Mouse (Mus musculus): ENCODE measurements at regions not wholly inside any gene's neighbourhood (a gene's known extent, or its start where the extent isn't known, plus 50 kb on each side); places are given as distances from the start of the nearest gene placed in this dataset.

- DNase-seq (ENCODE audit: low read depth, low spot score), result no peak
These were observed 558.9 kb downstream of the Efnb2 start for GRCm38 (mm10) chr8:8102010-8102727.

- DNase-seq (ENCODE audit: low read depth, low spot score), result no peak
These were observed 568.5 kb downstream of the Efnb2 start for GRCm38 (mm10) chr8:8092551-8092950.

DNA sequence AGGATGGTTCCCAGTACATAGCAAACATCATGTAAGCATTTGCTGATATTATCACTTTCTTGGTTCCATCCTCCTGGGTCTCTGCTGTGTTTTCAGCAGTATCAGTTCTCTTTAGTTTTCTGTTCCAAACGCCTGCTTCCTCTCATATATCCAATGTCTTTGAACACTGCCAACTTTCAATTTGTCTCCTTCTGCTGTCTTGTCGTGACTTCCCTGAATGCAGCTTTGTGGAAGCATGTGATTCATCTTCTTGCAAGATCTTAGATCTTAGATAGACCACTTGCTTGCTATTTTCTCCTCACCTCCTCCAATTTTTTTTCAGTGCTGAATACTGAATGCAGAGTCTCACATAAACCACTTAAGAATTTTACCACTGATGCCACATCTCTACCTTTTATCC is 576.4 kb downstream of the Efnb2 start:
- no peak for DNase-seq (ENCODE audit: low read depth, low spot score)

DNA sequence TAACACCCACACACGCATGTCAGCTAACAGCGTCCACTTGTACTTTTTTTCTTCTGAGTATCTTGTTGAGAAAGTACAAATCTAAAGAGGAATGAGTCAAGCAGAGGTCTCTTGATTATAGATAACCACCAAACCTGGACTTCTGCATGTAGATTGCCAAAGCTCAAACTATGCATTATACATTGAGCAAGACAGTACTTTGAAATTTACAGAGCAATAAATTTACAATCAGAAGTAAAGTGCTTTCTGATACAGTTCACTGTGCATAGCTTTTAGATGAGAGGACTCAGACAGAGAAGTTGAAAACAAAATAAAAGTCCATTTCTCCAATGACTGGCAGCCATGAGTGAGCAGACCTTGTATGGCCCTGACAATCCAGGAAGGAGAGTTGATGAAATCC is 597.0 kb downstream of the Efnb2 start:
- no peak for DNase-seq (ENCODE audit: low read depth, low spot score)

DNA sequence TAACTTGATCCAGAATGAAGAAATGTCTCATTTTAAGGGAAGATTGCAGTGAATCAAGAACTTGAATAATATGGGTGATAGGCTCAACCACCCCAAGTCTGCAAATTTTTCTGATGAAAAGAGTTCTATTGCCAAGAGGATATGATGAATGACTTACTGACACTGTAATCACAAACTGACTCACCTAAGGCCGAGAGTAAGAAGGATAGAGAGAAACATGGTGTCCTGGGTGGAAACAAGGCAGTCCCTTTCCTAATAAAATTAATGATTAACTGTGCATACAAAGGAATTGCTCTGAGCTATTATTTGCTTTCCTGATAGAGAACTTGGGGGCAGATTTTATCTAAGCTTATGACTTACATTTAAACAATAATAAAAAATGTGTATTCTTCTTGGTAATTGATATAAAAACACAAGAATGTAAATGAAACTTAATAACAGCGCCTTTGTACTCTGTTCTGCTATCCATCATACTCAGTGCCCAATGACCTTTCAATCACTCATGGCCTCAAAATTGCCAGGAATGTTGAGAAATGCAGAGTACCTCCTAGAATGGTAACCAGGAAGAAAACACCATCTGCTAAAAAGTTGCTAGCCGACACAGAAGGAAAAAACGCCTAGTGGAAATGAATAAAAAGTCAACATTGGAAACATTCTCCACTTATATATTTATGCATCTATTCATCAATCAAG is 606.7 kb downstream of the Efnb2 start:
- DNase-seq (ENCODE audit: low read depth, low spot score), result no peak

GRCm38 (mm10) chr8:8051186-8051585 is 609.9 kb downstream of the Efnb2 start:
- DNase-seq (ENCODE audit: low read depth, low spot score), result no peak

GRCm38 (mm10) chr8:8050778-8051177 is 610.3 kb downstream of the Efnb2 start:
- DNase-seq (ENCODE audit: low read depth, low spot score), result no peak

DNA sequence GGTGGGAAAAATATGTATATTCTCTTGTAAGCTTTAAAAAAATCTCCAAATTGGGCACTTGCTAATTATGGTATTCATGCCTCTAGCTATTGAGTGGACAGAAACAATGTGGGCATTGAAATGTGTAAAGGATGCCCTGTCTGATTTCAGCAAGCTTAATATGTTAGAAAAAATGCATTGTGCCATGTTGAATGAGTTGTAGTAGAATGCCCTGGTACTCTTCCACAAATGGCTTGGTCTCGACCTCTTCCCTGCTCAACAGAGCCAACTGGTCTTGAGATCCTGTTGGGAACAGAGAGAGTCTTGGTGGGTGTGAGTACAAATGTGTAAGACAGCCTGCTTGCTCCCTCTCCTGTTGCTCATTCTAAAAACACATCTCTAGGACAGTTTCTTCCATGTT is 616.1 kb downstream of the Efnb2 start:
- DNase-seq (ENCODE audit: low read depth, low spot score), result no peak

DNA sequence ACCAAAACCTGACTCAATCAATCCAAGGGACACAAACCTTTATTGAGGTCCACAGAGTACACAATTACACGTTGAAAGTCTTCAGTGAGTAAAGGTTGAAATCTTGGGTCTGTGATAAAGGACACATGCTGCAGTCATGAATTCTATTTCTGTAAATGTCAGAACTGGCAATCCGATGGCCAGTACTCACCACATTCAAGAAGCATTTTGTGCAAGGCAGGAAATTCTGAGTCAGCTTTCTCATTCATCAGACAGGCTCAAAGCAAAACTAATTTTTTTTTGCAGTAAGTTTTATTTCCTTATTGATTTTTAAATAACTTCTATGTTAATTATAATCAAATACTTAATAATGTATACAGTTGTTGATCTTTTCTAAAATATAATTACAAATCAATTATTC is 616.7 kb downstream of the Efnb2 start:
- DNase-seq (ENCODE audit: low read depth, low spot score), result no peak

DNA sequence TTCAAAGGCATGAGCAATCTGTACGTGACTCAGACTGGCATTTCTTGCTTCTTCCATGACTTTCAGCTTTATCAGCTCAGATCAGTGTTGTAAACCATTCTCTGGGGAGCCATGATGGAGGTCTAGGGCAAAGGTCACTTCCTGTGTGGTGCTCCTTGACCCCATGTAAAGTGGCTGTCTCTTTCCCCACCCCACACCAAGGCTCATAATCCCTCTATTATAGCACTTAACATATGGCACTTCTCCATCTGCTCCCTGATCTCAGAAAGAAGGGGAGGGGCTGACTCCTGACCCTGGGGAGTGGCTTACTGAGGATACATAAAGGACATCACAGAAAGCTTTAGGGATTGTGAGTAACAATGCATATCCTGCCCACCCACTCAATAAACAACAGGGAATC is 623.1 kb downstream of the Efnb2 start:
- DNase-seq (ENCODE audit: low read depth, low spot score), result no peak

DNA sequence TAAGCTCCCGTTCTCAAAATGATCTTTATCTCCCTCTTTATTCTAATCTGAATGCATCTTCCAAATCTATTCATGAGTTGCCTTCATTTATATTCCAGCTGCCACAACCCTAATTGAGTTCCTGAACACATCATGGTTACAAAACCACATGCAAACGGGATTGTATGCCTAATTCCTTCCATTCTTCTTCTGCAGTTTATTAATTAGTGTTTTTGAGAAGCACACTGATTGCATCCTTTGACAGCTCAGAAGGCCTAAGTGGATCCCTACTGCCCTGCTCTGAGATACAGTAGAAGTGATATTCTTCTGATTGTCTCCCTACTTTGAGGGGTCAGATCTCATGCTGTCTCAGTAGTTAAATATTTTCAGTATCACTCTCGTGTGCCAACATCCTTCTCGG is 649.9 kb downstream of the Efnb2 start:
- no peak for DNase-seq (ENCODE audit: low read depth, low spot score)

DNA sequence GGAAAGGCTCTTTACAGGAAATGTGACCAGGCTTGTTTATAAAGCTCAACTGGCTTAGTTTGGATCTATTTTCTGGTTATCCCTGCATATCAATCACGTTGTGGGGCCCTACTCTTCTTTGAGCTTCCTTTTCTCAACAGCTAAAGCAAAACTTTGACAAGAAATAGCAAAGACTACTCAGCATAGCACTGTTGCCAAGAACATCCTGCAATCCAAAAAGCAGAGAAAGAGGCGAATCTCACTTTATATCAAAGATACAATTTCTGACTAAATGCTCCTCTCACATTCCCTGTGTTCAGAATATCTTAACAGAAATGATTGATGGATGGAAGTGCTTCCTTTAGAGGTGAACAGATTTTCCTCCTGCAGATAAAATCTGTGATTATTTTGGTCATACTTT is 666.1 kb downstream of the Efnb2 start:
- DNase-seq (ENCODE audit: low read depth, low spot score), result no peak

DNA sequence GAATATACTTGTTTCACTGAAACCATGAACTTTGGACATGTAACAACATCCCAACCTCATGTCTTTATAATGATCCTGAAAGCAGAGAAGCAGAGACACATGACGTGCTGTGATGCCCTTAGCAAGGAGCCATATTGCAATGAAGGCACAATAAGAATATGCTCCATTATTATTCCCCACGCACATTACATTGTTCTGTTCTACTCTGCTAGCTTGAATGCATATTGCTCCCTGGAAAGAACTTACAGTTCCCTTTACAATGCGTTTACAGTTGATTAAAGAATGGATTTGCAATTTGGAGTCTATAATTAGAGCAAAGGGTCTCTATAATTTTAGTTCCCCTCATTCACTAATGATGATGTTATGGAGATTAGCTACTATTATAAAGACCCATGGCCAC is 672.2 kb downstream of the Efnb2 start:
- DNase-seq (ENCODE audit: low read depth, low spot score), result no peak

GRCm38 (mm10) chr8:7977020-7977419 is 684.0 kb downstream of the Efnb2 start:
- no peak for DNase-seq (ENCODE audit: low read depth, low spot score)

GRCm38 (mm10) chr8:7973791-7974190 is 687.3 kb downstream of the Efnb2 start:
- no peak for DNase-seq (ENCODE audit: low read depth, low spot score)

GRCm38 (mm10) chr8:7964276-7964675 is 696.8 kb downstream of the Efnb2 start:
- no peak for DNase-seq (ENCODE audit: low read depth, low spot score)

DNA sequence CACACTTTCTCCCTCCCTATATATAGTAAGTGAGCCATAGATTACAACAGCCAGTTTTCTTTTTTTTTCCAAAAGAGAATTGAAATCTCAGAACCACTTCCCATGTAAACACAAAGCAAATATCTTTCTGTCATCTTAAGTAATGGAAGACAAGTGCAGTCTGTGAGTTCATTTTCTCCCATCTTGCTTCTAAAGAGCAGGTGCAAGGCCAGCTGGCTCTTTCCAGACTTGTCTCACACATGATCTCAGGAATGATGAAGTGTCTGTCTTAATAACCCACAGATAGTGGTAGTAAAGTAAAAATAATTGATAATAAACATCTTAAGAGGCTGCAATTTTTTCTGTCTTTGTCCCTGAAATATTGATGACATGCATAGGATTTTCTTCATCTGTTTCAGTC is 704.3 kb downstream of the Efnb2 start:
- DNase-seq (ENCODE audit: low read depth, low spot score), result no peak

- DNase-seq (ENCODE audit: low read depth, low spot score), result no peak
These were observed 706.2 kb downstream of the Efnb2 start for GRCm38 (mm10) chr8:7954851-7955250.

- DNase-seq (ENCODE audit: low read depth, low spot score), result no peak
These were observed 714.9 kb downstream of the Efnb2 start for GRCm38 (mm10) chr8:7945966-7946775.

DNA sequence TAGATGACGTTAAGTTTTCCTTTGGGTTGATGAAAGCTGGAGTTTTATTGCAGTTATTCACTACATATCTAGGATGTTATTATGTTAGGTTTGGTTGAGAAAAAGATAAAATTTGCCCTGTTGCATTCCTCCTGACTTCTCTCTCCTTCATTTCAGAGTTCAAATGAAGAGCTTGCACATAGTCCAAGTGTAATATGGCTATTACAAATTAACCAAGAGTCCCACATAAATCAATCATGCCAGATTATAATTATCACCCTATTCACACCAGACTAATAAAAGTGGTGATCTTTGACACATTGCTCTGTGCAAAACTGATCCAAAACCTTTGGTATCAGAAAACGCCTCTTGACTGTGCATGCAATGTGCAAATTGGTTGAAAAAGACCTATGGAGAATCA is 724.4 kb downstream of the Efnb2 start:
- no peak for DNase-seq (ENCODE audit: low read depth, low spot score)

GRCm38 (mm10) chr8:7919416-7919815 is 741.6 kb downstream of the Efnb2 start:
- no peak for DNase-seq (ENCODE audit: low read depth, low spot score)

DNA sequence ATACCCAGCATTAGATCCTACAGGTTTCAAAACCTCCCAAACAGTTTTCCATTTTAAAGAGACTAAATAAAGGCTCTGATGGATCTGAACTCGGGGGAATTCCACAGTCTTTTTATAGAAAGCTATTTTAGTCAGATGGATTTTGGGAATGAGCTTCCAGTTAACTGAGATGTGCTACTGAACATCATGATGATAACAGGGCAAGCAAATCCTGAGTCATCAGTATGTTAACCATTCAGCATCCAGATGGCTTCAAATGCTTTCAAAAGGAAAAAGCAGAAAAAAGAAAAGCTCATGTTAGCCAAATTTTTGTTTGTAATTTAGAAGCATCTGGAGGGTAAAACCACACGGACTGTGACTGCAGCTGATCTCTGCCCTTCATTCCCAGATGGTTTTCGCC is 766.7 kb downstream of the Efnb2 start:
- DNase-seq (ENCODE audit: low read depth, low spot score), result no peak

GRCm38 (mm10) chr8:7853169-7853568 is 807.9 kb downstream of the Efnb2 start:
- no peak for DNase-seq (ENCODE audit: low read depth, low spot score)
